Mouse (Mus musculus) layer of hippocampus, adult 8-10 months (tissue): ENCODE results near the gene Lingo2. TPM values are rescaled to one million over a fixed set of nuclear protein-coding genes. Genes with fewer than 3 reads are reported as not detected.
"Not testable (repeated sequence)": the region's sequence is repeated elsewhere in the genome, so short reads cannot be mapped to it uniquely, and the experiment has no call there.

Experiments used
- DNase-seq, 2 experiments: peaks; one replicate each; pipeline ENCODE4 v3.0.0; 2022; ENCODE audit warnings: low spot score in 2 of 2
- total RNA-seq, 4 experiments: library from RNA; stranded (reverse); gene quantifications; 2 replicates each; pipeline ENCODE4 v1.2.4; 2022

The Lingo2 gene
- total RNA-seq, 4 experiments from 2014 or later = 34.7 to 45.1 (median 39.0) TPM

DNA sequence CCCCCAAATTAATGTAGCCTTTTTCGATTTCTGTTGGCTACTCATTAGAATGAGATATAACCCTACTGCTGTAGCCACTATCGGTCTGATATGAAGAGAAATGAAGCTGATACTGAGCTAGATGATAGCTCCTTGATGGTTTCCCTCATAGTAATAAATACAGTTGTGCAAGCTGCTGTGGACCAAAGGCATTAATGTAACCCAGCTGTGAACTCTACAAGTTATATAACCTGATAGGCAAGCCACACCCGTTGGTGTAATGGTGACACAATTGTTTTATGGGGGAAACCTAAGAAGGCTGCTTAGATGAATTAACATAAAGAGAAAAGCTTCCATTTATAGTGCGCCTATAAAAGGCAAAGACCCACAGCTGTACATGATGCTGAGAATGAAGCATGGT, 856.1 kb downstream of the Lingo2 start:
- DNase-seq = no peak

DNA sequence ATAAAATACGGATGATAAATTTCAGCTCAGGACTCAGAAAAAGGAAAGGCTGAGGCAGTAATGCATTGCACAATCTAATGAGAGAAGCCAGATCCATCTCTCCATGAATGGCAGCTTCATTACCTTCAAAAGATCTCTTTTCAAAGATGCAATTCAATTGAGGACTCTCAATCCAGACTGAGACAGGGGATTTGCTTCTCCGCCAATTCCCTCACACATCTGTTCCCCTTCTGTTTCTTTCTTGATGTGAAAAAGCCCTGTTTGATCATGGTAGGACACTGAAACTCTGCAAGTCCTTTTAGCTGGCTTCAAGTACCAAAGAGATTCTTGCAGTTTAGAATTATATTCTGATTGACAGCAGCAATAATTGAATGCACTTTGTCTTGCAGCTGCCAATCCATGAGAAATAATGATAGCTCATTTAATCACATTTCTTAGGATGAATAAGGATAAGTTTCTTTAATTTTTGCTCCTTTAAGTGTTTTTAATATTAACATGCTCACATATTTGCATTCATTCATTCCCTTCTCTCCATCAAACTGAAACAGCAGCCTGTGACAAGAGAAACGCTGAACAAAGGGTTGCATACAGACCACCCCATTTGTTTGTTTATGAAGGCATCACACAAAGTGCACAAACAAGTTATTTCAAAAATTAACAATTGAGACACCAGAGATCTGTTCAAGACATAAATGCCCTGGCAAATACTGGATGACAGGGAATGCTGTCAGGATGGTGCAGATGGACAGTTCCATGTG, 870.3 kb downstream of the Lingo2 start:
- DNase-seq = no peak

DNA sequence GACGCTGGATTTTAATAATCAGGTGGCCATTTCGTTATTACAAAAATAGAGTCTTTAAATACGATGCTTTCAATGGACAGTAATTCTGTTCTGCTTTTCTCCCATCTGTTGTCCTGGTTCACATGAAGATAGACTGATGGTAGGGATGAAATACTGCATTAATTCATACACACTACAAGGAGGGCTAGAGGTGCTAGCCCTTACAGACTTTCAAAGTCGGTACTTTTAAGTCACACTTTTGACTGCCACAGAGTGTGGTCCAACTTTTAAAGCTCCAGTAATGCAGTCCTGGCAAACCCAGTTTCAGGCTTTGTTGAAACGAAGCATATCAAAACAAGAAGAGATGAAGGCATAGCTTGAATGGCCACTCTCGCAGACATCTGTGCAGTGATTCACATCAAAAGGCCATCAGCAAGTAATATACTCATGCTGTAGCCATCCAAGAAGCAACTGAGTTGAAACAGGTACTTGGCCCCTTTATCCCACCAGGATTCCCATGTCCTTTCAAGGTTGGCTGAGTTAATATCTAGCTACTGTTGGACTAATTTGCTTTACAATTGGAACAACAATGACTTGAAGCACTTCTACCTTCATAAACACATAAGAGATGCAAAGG, 872.5 kb downstream of the Lingo2 start:
- DNase-seq = no peak

DNA sequence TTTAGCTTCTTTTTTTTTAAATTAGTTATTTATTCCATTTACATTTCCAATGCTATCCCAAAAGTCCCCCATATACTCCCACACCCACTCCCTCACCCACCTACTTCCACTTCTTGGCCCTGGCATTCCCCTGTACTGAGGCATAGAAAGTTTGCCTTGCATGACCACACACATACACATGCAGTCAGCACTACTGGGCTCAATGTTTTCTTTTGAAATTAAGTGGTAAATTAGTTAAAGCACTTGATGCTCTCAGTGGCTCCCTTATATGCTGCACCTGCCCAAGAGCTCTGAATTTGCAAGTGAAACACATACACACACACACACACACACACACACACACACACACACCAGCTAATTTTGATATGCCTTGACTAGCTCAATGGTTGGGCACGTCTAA, 886.8 kb downstream of the Lingo2 start:
- not testable (repeated sequence) for DNase-seq

DNA sequence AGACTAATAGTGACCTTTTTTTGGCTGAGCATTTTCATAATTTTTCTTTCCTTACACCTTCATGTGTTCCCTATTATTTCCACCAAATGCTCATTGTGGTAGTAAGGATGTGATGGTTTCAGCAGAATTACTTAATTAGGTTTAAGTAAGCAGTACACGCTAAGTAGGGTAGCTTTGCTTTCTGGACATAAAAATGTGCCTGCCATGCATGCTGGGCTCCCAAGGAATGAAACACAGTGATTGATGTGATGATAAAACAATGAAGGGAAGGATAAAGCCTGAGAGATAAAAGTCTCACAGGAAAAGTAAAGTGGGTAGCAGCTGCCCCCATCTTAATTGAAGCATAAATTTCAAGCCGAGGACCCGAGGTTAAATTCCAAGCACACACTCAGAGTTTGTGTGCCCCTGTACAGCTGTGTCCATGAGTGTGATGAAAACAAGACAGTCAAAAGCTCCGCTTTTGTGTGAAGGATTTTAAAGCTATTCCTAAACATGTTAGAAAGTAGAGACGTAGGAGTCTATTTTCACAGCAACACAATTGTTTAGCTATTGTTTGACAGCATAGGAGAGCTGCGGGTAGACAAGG, 898.7 kb downstream of the Lingo2 start:
- no peak for DNase-seq

DNA sequence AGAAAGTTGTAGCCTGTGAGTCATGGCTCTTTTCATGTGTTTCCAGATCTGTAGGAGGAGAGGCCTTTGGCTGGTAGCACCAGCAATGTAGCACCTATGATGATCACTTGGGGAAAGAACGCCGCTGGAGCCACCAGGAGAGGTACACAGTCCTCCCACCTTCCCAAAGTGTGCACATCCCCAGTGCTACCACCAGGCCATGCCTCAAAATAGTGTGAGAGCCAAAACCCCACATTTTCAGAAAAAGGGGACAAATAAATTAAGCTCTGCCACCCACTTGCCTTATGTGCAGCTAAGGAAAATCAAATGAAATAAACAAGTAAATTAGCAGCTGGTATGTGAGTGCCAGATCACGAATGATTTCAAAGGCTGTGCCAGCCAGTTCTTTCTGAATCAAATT, 911.2 kb downstream of the Lingo2 start:
- peak; percentile 51 to 81 for DNase-seq

DNA sequence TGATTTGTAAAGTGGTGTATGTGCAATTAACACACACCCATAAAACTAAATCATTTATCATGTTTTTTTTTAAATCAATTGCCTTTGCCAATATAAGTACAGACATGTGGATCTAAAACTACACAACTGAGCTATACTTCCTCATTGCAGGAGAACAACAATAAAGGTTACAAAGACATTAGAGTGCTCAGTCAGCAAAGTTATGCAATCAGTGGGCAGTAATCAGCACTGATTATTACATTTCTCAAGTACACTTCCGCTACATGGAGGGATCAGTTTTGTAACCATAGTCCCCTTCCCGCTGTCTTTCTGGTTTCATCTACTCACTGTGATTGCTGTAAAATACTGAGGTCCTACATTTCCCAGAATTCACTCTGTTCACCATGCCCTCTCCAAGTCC, 912.8 kb downstream of the Lingo2 start:
- DNase-seq = no peak

DNA sequence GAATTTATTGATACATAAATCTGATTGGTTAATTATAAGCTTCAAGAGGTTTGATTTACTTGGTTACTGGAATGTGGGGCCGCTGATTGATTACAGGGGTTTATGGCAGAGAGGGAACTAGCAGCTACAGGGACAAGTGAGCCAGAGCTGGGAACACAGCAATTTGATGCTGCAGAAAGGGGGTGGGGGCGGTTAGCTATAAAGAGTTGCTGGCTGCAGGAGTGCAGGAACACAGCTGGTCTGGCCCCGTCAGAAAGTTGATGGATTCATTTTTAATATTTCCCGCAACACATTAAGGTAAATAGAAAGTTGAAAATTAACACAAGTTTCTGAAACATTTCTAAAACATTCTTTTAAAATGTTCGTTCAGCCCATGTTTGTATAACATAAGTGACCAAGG, 919.5 kb downstream of the Lingo2 start:
- DNase-seq = no peak

DNA sequence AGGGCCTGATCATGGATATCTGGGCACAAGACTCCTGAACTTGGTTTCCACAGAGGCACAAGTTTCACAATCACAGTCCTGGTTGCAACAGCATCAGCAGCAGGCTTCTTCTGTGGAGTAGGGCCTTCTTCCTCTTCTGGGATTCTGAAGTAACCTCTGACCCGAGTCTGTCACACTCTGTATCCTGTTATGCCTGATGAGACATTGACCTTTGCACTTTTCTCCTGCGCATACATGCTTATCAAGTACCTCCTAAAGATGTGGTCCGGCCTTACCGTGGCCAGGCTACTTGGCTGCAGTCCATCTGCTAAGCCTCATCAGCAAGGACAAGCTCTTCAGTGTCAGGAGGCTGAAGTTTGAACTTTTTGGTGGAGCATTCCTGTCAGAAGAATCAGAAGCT, 937.4 kb downstream of the Lingo2 start:
- DNase-seq = no peak

DNA sequence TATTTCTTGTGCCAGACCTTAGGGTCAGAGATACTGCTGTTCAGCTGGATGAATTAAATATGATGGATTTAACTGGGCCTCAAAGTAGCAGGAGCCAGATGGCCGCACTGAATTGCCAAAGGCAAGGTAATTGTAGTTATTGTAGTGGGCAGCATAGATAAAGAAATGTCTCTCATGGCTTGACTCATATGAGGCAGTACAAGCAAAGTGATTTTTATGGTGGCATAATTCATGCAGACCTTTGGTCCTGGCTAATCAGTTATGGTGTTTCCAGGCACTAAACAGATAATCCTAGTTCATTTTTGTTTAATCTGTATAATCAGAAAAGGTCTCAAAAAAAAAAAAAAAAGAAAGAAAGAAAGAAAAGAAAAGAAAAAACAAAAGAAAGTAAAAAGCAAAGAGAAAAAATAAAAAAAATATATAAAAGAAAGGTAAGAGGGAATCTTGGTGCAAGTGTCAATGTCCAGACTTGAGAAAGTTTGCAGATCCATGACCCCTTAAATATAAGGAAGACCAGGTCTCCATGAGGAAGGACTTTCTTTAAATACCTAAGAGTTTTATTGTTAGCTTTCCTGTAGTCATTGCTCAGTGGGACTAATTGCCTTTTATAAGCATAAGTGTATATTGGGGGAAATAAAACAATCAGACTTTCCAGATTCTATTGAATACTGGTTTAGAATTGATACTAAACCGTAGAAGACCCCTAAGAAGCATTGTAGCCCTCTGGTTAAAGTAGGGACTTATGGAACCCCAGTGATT, 959.4 kb downstream of the Lingo2 start:
- no peak for DNase-seq

DNA sequence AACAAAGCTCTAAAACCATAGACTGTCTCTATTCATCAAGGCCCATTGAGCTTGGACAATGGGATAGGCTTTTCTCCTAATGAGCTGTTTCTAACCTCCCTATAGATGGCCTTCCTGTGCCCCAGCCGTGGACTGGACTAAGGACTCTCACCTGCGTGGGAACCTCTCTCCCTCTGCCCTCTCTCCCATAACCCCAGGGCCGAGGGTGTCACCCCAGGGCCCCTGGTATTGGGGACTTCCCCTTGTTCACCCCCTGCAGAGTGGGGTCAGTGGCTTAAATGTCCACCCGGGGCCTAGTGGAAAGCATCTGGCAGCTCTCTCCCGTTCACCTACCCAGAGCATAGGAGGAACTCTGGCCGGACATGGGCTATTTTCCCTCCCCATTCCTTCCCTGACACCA, 965.5 kb downstream of the Lingo2 start:
- no peak for DNase-seq

DNA sequence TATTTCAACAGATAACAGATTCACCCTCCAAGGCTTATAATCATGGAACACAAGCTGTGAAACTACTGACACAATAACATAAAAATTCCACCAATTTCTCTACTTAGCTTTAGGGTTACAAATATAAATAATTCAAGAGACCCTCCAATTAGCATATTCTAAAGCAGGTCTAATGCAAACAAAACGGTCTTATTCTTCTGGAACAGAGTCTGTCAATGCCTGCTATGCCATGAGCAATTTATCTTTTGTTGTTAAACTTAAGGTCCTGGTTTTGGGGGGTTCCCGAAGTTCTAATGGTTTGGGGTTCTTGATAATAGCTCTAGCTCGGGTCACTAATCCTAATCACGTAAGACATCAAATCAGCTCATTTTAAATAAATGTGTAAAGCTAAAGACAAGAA, 988.0 kb downstream of the Lingo2 start:
- no peak for DNase-seq

DNA sequence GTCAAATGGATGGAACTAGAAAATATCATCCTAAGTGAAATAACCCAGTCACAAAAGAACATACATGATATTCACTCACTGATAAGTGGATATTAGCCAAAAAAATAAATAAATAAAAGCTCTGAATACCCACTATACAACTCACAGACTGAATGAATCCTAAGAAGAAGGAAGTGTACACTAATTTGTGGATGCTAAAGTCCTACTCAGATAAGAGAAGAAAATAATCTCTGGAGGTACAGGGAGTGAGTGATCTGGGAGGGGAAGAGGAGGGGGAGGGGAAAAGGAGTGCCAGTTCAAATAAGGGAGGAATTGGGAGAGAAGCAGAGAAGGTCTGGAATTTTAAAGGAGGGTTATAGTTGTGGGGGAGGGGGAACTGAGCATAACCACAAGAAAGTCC, 999.7 kb downstream of the Lingo2 start:
- no peak for DNase-seq

DNA sequence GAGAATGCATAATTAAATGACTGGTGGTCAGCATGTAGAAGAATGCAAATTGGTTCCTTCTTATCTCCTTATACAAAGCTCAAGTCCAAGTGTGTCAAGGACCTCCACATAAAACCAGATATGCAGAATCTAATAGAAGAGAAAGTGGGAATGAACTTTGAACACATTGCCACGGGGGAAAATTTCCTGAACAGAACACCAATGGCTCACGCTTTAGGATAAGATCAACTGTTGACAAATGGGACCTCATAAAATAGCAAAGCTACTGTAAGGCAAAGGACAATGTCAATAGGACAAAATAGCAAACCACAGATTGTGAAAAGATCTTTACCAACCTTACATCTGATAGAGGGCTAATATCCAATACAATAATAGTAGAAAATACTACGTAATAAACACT, 1000.3 kb downstream of the Lingo2 start:
- DNase-seq = no peak

DNA sequence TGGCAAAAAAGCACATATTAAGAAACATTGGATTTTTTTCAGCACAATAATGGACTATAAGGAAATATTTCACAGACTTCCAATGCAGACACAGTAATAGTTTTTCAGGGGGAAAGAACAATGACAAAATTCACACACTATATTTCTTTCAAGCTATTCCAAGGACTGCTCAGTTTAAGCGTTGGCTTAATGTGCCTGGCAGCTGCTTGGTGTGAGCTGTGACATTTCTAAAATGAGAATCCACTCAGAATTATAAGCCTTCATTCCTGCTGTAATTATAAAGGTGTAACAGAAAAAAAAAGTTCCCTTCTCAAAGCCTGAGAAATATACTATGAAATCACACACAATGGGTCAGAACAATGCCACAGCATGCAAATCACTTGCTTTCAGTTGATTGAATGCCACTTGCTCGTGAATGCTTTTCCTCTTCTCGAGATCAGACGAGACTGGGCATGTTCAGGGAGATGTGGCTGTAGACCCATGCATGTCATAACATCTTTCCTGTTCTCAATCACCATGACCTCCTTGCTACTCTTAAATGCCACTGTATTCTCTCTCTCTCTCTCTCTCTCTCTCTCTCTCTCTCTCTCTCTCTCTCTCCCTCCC, 1017.4 kb downstream of the Lingo2 start:
- no peak for DNase-seq

DNA sequence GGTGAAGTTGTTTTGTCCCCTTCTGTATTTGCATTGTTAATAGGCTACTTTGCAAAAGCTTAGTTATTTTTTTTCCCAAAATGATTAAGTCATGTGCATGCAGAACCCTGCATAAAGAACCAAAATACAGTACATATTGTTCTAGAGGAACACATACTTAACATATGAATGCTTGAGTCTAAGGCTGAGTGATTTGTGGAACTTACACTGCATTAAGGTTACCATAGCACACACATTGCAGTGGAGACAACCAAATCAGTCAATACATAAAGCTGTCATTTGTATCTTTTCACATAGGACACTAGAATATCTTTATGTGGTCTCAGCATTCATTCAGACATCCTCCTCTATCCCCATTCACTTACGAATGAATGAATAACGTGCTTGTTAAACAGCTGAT, 1023.8 kb downstream of the Lingo2 start:
- no peak for DNase-seq

DNA sequence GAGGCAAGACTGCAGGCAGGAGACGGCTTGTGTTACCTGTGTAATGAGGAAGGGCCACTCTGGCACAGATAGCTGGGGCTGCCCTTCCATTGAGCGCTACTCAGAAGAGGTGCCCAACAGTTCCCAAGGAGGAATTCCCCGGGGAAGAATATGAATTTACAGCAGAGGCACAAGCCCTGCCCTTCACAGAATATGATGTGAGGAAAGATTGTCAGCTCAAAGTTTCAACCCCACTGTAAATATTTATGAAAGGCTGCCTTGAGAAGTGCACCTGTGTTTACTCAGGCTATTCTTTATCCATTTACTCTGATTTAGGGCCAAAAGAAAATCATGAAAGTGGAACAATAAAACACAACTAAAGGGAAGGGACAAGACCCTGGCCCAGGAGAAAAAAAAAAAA, 1034.1 kb downstream of the Lingo2 start:
- no peak for DNase-seq

DNA sequence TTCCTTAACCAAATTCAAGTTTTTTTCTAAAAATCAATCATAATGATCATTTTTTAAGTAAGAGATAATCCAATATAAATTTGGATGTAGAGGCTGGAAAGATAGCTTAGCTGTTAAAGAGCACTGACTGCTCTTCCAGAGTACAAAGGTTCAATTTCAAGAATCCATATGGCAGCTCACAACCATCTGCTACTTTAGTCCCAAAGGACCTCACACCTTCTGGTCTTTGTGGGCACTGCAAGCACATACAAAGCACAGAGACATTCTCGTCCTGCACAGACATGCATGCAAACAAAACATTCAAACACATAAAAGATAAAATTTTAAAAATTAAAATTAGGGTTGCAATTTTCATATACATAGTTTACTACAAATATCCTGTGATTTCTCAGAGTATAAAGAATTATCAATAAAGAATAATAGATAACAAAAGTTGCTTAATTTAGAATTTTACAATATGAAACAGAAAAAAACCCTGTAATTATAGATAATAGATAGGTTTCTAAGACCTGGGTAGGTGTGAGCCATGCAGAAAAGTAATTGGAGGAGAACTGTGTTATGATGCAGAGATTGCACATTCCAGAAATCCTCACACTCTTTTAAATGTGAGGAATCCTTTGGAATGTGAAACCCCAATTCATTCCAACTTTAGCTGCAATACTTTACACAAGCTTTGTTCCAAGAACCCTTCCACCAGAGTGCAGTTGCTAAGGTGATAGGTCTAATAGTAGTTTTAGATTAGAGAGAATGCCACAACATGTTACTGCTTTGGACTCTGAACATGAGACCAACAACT, 1053.6 kb downstream of the Lingo2 start:
- no peak for DNase-seq

DNA sequence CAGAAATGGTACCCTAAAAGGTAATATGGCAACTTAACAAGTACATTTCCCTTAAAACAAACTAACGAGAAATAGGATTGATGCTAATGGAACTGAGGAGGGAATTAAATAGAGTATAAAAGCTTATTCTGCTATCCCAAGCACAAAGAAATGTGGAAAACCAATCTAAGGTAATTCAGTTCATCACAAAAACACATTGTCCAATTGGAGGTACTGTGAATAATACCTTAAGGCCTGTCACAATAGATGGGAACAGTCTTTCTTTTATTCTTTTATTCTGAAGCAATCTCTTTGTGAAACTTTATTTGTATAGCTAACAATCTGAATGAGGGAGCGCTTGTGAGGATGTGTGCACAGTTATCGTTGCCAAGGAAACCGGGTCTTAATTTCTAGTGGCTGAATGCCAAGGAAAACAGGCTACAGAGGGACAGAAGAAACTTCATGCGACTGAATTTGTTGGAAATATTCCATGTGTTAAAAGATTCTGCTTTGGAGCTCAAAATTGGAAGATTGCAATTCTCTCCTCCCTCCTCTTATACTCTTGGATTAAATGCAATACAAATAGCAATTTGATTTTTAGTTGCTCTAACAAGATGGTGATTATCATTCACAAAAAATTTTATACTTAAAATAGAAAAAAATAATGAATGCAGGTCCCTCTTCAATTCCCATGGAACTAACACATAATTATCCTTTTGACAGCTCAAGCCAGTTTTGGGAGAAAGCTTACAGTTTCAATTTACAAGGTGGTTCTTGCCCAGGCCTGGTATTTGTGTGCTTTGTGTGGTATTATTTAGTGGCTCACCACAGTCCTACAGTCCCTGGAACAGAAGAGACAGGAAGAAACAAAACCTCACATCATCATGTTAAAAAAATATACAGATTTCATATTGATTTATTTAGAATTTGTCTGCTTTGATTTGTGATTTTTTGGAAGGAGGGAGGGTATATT, 1065.7 kb downstream of the Lingo2 start:
- peak; percentile 24 to 30 for DNase-seq

DNA sequence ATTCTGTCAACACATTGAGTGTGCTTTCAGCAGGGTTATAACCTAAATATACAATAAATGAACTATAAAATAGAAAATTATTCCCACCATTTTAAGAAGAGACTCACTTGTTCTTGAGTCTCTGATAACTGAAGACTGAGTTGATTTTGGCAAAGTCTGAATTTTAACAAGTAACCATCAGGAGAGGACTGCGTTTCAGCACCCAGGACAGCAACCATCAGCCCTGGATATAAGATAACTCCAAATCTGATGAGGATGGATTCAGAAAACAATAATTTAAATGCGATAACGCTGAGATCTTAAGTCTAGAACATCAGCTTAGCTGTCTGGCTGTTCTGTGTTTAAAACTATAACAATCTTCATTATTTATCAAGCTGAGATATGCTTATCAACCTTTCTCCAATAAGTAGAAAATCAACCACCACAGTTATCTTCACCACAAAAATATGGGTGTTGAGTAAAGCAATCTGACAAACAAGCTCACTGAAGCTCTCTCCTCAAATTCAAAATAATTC, 1066.5 kb downstream of the Lingo2 start:
- DNase-seq = no peak
